Mouse (Mus musculus) myocyte (in vitro differentiated cells): ENCODE measurements at regions not wholly inside any gene's neighbourhood (a gene's known extent, or its start where the extent isn't known, plus 50 kb on each side); places are given as distances from the start of the nearest gene placed in this dataset.

Experiments
- H3K27me3 ChIP-seq: one replicate; pipeline ENCODE4 v1.6.1; 2011; ENCODE audit not compliant: control insufficient read depth, insufficient read depth, insufficient read length
- H3K36me3 ChIP-seq: one replicate; pipeline ENCODE4 v1.6.1; 2011; ENCODE audit not compliant: control insufficient read depth, insufficient read depth
- H3K4me2 ChIP-seq: one replicate; pipeline ENCODE4 v1.6.1; 2011; ENCODE audit warnings: low read depth, control low read depth
- H3K4me3 ChIP-seq: one replicate; pipeline ENCODE4 v1.5.1; 2011; ENCODE audit warnings: mild to moderate bottlenecking, control low read depth, moderate library complexity
- H3K79me2 ChIP-seq: one replicate; pipeline ENCODE4 v1.6.1; 2011; ENCODE audit not compliant: control insufficient read depth, insufficient read depth
- H3ac ChIP-seq: one replicate; pipeline ENCODE4 v1.6.1; 2011; ENCODE audit not compliant: control insufficient read depth, insufficient read length
- CEBPB ChIP-seq: IDR thresholded peaks from 2 replicates; pipeline ENCODE4 v1.6.1; 2011; ENCODE audit warnings: mild to moderate bottlenecking, moderate library complexity; ENCODE audit not compliant: poor library complexity, insufficient read depth, severe bottlenecking
- E2F4 ChIP-seq: IDR thresholded peaks from one replicate; pipeline ENCODE4 v1.6.1; 2011; ENCODE audit warnings: mild to moderate bottlenecking, control low read depth, moderate library complexity; ENCODE audit not compliant: insufficient read depth
- MAX ChIP-seq: IDR thresholded peaks from one replicate; pipeline ENCODE4 v1.6.1; 2011; ENCODE audit warnings: low read depth, mild to moderate bottlenecking, control low read depth
- MYOD1 ChIP-seq, 3 experiments: IDR thresholded peaks; one replicate each; pipeline ENCODE4 v1.6.1; 2011; ENCODE audit warnings: control low read depth in 2 of 3, low read depth in 2 of 3, mild to moderate bottlenecking in 2 of 3, moderate library complexity in 1 of 3; ENCODE audit not compliant: insufficient read length in 2 of 3, control insufficient read depth in 1 of 3
- MYOG ChIP-seq, 3 experiments: IDR thresholded peaks; one replicate each; pipeline ENCODE4 v1.6.1; 2011; ENCODE audit warnings: control low read depth in 2 of 3, low read depth in 2 of 3, mild to moderate bottlenecking in 2 of 3; ENCODE audit not compliant: insufficient read length in 2 of 3, control insufficient read depth in 1 of 3, insufficient read depth in 1 of 3
- POLR2A ChIP-seq: IDR thresholded peaks from one replicate; pipeline ENCODE4 v1.6.1; 2011; ENCODE audit warnings: low read depth, mild to moderate bottlenecking, control low read depth, moderate library complexity; ENCODE audit not compliant: insufficient read length
- POLR2AphosphoS2 ChIP-seq: IDR thresholded peaks from one replicate; pipeline ENCODE4 v1.6.1; 2011; ENCODE audit warnings: low read depth, control low read depth; ENCODE audit not compliant: insufficient read length
- REST ChIP-seq: IDR thresholded peaks from one replicate; pipeline ENCODE4 v1.6.1; 2011; ENCODE audit warnings: mild to moderate bottlenecking, control low read depth, moderate library complexity; ENCODE audit not compliant: insufficient read depth, insufficient read length
- SRF ChIP-seq: IDR thresholded peaks from one replicate; pipeline ENCODE4 v1.6.1; 2011; ENCODE audit warnings: low read depth; ENCODE audit not compliant: control insufficient read depth, insufficient read length
- TCF12 ChIP-seq: IDR thresholded peaks from one replicate; pipeline ENCODE4 v1.6.1; 2011; ENCODE audit warnings: mild to moderate bottlenecking, control low read depth; ENCODE audit not compliant: poor library complexity, insufficient read depth, severe bottlenecking
- TCF3 ChIP-seq: IDR thresholded peaks from one replicate; pipeline ENCODE4 v1.6.1; 2011; ENCODE audit warnings: low read depth, control low read depth; ENCODE audit not compliant: insufficient read length
- USF1 ChIP-seq: IDR thresholded peaks from one replicate; pipeline ENCODE4 v1.6.1; 2011; ENCODE audit warnings: low read depth, mild to moderate bottlenecking, control low read depth, moderate library complexity

DNA sequence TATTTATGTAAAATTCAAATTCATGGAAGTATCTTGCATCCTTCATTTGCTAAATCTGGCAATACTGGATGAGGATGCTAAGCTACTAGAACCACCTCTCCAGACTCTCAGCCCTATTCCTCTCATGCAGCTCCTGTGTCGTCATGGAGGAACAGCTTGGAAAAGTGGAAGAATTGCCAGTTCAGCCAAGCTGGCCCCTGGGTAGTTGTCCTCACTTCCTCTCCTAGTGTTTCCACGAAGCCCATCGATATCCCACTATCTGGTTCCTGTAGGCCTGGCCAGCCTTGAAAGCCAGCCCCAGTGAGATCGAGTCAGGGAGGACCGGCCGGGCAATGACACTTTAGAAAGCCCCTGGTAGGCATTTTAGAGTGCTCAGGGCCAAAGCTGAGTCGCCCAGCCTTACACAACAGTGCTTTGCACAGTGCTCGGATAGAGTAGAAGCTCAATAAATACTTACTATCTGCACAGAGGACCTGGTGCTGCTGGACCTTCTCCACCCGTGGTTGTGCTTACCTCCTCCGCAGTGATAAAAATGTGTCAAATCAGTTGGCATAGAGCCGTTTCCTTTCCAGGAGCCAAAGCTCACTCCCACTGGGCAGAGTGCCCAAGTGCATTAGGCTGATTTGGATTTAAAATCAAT, 193.3 kb downstream of the Fam43a start:
- no peak overlapping the region for H3ac ChIP-seq
- TF ChIP-seq TCF3 = no peak
- no peak for TF ChIP-seq MAX
- no peak for TF ChIP-seq SRF
- no peak for TF ChIP-seq E2F4
- no peak for TF ChIP-seq REST
- TF ChIP-seq POLR2A = no peak

DNA sequence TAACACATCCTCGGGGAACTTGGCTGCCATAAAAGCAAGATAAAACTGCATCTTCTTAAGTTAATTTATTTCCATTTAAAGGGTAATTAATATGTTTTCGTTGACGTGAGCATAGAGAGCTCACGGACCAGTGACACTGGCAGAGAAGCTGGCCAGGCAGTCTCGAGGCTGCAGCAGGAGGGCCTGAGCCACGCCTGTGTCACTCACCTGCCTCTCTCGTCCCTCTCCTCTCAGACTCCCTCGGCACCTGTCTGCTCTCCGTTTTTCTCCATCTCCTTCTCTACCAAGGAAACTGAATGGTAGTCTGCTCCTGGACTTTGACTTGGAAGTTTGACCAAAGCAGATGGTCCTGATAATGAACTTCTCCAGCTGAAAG, 193.8 kb downstream of the Fam43a start:
- no peaks in the 10 kb centered on the region for H3K36me3 ChIP-seq
- no peaks in the 10 kb centered on the region for H3K27me3 ChIP-seq
- H3K4me2 ChIP-seq = no peak overlapping the region
- TF ChIP-seq TCF3 = no peak
- no peak for TF ChIP-seq TCF12
- no peak for TF ChIP-seq POLR2AphosphoS2
- no peak for TF ChIP-seq MAX
- no peak for TF ChIP-seq MYOG (IDR thresholded peaks at IDR 0.05; ENCODE audit: control insufficient read depth in 1 of 3, insufficient read depth in 1 of 3, insufficient read length in 2 of 3, low read depth in 2 of 3)
- TF ChIP-seq E2F4 = no peak
- no peak overlapping the region for H3ac ChIP-seq
- no peak overlapping the region for H3K4me3 ChIP-seq
- no peaks in the 10 kb centered on the region for H3K79me2 ChIP-seq

More for the DNA sequence above, 193.3 kb downstream of the Fam43a start:
- Histone ChIP-seq H3K4me2 (no peak overlapping the region), H3K27me3 (no peaks in the 10 kb centered on the region), H3K4me3 (no peak overlapping the region), H3K36me3 (no peaks in the 10 kb centered on the region), H3K79me2 (no peaks in the 10 kb centered on the region)

DNA sequence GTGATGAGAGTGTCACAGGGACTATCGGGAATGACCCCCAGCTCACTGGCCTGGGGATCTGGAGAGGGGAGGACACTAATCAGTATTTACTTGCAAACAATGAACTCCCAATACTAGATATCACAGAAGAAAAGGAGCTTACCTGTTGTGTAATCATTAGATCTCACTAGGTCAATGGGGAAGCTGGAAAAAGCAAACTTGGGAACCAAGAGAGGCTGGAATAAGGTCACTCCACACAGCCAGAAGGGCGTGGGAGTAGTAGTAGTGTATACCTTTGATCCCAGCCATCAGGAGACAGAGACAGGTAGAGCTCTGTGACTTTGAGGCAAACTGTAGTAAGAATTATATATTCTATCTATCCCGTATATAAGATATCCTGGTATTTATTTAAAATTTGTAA, 194.3 kb downstream of the Fam43a start:
- H3K36me3 ChIP-seq = no peaks in the 10 kb centered on the region
- no peak for TF ChIP-seq REST
- TF ChIP-seq MYOG (IDR thresholded peaks at IDR 0.05; ENCODE audit: control insufficient read depth in 1 of 3, insufficient read depth in 1 of 3, insufficient read length in 2 of 3, low read depth in 2 of 3) = no peak
- no peak for TF ChIP-seq USF1
- no peak for TF ChIP-seq SRF
- TF ChIP-seq MAX = no peak
- TF ChIP-seq MYOD1 (IDR thresholded peaks at IDR 0.05; ENCODE audit: control insufficient read depth in 1 of 3, insufficient read length in 2 of 3, low read depth in 2 of 3) = no peak
- no peak overlapping the region for H3ac ChIP-seq
- no peaks in the 10 kb centered on the region for H3K27me3 ChIP-seq
- no peaks in the 10 kb centered on the region for H3K79me2 ChIP-seq
- no peak overlapping the region for H3K4me2 ChIP-seq
- H3K4me3 ChIP-seq = no peak overlapping the region

DNA sequence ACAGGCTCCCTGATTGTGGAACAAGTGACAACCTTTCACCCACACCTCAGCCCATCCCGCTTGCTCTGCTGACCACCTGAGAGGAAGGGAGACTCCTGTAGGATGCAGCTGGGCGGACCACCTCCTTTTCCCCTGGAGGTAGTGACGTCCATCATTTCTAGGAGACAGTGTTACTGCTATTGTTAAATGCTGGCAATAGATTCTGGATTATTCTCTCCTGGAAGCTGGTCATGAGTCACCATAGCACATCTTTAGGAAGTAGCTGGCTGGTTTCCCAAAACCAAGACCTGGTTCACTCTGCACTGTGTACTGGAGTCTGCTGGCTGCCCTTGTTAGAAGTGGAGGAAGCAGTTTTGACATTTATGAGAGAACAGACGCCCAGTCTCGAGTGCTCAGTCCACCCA, 196.0 kb downstream of the Fam43a start:
- Histone ChIP-seq H3K79me2 (no peaks in the 10 kb centered on the region), H3K27me3 (no peaks in the 10 kb centered on the region), H3K4me2 (no peak overlapping the region), H3ac (no peak overlapping the region), H3K36me3 (no peaks in the 10 kb centered on the region), H3K4me3 (no peak overlapping the region)
- TF ChIP-seq POLR2A = no peak
- no peak for TF ChIP-seq TCF3
- TF ChIP-seq MYOG (IDR thresholded peaks at IDR 0.05; ENCODE audit: control insufficient read depth in 1 of 3, insufficient read depth in 1 of 3, insufficient read length in 2 of 3, low read depth in 2 of 3) = no peak
- TF ChIP-seq MYOD1 (IDR thresholded peaks at IDR 0.05; ENCODE audit: control insufficient read depth in 1 of 3, insufficient read length in 2 of 3, low read depth in 2 of 3) = no peak
- no peak for TF ChIP-seq USF1

DNA sequence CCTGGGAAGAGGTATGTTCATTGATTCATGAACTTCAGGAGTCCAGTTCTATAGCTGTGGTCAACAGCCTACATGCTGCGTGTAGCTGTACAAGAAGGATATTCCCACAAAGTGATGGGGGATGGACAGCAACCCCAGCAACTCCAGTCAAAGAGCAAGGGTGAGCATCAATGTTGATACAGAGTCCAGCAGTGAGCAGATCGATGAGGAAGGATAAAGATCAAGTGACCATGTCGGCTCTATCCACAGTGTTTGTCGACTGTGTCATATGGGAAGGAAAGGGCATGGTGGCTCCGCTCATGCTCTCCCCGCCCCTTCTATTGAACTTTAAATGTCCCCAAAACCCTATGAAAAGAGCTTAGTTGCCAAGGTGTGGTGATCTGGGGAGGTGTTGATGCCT, 196.6 kb downstream of the Fam43a start:
- Histone ChIP-seq H3K4me2 (no peak overlapping the region), H3K4me3 (no peak overlapping the region), H3K36me3 (no peaks in the 10 kb centered on the region), H3K79me2 (no peaks in the 10 kb centered on the region), H3K27me3 (no peaks in the 10 kb centered on the region), H3ac (no peak overlapping the region)
- TF ChIP-seq POLR2A (no peak), CEBPB (no peak), POLR2AphosphoS2 (no peak), USF1 (no peak), MYOD1 (IDR thresholded peaks at IDR 0.05; ENCODE audit: control insufficient read depth in 1 of 3, insufficient read length in 2 of 3, low read depth in 2 of 3) (no peak), MYOG (IDR thresholded peaks at IDR 0.05; ENCODE audit: control insufficient read depth in 1 of 3, insufficient read depth in 1 of 3, insufficient read length in 2 of 3, low read depth in 2 of 3) (no peak), TCF3 (no peak), E2F4 (no peak), REST (no peak), MAX (no peak), SRF (no peak), TCF12 (no peak)
